Mouse (Mus musculus): ENCODE data around the gene Csf2.
A peak's percentile ranks its signal among the peaks of the same experiment; 100 is the strongest.

Csf2 gene

DNA sequence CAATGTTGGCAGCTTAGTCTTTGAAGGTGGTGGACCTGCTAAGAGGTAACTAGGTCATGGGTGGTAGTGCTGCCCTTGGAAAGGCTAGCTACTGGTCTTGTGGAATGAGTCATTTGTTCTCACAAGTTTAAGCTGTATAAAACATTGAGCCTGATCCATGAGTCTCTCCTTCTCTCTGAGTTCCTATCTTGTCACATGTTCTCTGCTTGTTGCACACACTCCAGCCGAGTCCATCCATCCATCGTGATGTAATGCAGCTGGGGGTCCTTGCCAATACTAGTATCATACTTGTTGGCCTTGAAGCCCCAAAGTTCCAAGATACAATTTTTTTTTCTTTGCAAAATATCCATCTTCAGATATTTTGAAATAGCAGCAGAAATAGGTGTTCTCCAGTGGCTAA lies 22.0 kb downstream of the Csf2 start:
- DNase-seq, result no peak

DNA sequence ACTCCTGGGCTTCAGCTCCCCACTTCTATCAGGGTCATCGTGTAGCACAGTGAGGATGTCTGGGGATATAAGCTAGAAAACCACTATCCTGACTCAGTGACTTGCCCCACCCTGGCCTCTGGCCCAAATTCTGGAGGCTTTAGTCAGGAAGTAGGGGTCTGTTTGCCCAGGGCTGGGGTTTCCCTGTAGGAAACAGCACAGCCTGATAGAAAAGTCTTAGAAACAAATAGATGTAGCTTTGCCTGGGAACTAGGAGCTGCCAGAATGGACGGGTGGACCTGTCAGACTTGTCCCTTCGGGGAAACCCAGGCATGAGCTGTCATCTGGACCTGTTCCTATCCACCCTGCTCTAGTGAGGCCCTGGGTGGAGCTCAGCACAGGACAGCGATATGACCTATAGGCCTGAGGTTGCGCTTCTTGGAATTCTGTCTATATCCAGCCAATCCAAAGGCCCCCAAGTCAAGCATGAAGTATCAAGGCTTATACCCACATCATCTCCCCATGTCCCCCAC lies 24.9 kb downstream of the Csf2 start:
- no peak for DNase-seq

DNA sequence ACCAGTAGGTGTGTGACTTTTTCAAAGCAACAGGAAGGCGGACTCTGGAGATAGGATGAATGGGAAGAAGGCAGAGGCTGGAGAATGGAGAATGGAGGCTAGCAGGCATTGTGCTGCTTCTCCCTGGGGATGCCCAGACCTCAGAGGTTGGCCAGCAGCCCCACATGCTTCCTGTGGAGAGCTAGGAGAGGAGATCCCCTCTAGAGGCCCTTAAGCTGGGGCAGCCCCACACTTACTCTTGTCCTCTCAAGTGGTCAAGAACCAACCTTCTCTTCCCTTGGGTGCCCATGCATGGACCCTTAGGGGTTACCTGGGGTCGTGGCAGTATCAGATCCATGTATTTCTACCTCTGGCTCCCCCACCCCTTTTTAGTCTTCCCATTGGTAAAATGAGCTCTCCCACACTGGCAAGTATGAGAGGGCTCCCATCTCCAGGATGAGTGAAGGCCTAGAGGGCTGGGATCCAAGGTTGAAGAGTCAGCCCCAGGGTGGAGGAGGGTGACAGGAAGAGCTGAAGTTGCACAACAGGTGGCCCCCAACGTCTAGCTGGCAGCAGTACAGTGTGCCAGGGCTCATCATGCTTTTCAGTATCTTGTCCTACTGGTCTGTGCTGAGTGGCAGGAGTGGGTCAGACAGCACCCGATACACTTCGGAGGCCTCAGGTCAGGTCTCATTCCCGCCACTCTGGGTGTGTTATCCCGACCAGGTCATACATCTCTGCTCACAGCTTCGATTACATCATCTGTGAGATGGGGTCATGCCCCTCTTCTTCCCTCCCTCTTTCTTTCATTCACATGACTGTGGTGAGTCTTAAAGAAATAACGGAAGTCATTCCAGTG lies 25.6 kb downstream of the Csf2 start:
- no peak for DNase-seq

DNA sequence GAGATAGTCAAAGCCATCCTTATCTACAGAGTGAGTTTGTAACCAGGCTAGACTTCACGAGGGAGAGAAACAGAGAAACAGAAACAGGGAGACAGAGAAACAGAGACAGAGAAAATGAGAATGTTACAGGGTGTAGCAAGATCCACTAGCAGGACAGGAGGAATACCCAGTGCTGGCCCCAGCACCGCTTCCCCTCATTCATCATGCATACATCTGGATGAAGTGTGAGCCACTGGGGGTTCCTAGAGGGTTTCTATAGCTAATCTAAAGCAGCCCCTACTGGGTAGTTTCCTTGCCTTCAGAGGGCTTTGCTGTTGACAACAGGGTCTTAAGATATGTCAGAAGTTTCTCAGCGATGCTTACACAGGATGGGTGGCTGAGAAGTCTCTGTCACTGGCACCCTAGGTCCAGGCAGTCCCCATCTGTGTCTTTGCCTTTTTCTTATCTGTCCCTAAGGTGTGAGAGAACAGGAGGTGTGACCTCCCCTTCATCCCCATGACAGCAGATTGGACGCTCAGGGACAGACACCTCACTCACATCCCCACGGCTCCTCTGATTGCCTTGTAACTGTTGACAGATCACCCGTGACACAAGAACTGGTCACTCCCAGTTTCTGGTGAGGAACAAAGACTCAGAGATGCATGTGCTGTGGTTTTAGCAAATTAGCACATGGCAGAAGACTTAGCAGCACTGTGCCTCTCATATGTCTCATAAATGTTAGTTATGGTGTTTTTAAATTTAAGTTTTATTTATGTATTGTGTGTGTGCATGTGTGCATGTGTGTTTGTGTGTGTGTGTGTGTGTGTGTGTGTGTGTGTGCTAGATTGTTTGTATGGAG lies 29.3 kb downstream of the Csf2 start:
- no peak for DNase-seq

DNA sequence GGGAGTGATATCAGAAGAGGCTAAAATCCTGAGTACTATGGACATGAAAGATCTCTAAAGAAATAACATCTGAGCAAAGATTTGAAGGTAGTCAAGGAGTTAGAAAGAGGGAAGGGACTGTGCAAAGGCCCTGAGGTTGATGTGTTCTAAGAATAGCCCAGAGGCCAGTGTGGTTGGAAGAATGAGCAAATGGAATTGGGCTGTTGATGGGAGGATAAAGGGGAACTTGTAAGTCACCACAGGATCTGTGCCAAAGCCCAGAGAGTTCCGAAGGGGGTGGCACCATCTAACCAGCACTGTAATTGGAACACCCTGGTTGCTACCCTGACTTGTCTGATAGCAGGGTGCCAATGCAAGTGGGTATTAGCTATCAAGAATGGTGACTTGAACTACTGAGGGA lies 30.3 kb downstream of the Csf2 start:
- DNase-seq, result no peak

DNA sequence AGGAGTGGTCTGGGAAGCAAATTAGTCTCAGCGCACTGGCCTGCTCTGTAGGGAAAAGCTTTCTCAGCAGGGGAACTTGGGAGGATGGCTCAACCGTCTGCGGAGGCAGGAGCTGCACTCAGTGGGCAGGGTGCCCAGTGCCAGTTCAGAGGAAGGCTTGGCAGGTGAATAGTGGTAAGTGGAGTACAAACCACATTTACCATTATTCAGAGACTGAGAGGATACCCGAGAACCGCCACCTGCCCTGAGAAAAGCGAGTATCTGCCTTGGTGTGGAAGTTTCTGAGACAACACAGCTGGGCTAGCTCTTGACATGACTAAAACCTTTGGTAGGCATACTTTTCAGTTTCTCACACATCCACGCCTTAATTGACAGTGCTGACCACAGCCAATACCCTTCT lies 32.1 kb downstream of the Csf2 start:
- no peak for DNase-seq

DNA sequence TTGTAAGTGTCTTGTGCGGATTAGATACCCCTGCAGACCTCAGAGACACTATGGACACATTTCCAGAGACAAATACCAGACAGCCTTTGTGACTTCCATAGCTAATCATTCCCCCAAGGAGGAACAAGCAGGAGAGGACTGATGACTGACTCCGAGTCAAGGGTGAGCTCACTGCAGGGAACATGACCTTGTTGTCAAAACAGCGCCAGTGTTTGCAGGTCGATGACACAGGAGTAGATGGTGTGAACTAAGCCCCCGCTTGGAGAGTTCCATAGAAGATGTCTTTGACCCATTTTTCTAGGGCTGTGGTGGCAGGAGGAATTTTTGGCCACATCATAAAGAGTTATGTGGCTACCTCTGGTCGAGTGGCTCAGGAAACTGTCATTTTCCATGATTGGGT lies 33.4 kb downstream of the Csf2 start:
- no peak for DNase-seq

DNA sequence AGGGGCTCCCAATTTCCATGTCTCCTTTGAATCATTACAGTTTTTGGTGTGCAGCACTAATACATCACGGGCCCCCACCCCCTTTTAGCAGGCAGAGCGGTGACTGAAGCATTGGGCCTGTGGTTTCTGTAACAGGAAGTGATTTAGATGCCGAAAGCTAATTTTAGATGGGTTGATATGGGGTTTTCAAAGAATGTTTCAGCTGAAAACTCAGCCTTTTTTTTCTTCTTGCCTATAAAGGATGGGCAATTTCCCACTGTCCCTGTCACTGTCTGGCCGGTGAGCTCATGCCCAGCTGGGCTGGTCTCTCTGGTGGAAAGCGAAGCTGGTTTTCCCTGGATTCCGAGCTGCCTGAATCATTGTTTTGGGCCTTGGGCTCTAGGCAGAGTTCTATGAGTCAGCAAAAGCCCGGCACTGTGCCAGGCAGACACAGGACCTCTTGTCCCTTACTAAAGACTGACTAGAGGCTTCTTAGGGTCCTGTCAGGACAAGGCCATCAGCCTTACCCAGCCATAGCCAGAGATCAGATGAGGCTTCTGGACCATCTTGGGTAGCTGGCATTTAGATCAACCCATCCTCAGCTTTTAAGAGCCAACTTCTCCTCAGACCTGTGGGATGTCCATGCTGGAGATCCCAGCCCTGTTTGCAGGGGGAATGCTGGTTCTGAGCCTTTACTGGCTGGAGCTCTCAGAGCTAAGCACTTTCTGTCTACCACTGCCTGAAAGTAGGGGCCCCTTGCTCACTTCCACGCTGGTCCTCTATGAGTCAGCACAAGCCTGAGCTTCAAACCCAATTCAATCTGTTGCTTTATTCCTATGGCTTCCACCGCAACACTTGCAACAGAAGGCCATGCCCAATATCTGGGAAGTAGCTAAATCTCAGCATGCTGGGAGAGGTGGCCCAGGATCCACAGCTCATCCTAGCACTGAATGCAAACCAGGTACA lies 34.7 kb downstream of the Csf2 start:
- DNase-seq, result peak; percentile 42

DNA sequence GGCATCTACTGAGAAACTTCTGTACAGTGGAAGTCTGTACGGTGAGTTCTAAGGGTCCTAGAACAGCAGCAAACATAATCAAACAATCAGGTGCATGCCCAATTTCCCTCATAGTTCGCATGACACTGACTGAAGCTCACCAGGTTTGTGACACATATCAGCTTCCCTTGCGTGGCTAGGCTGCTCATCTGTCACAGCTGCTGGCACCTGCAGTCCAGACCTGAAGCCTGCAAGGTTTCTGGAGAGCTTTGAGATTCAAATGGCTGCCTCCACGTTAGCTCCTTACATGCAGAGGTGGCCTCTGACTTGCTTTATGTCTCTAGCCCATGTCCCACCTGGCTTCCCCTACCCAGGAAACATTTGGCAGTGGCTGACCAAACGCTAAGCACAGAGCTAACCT lies 35.8 kb downstream of the Csf2 start:
- DNase-seq, result no peak

DNA sequence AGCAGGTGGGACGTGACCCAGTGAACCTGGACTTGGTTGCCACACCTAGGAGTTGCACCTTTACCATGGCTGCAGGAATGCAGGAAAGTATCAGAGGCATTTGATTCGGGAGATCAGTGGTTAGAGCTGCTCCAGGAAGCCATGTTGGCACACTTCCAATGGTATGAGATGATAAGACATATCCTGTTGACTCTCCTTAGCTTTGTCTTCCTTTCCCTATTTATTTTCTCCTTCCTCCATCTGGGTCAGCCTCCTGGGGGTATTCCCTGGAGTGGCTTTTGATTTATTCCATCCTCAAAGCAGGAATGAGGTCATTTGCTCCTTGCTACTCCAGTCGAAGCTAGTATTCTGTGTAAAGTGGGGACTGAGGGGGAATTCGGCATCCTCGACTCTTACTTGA lies 42.5 kb downstream of the Csf2 start:
- DNase-seq, result no peak

DNA sequence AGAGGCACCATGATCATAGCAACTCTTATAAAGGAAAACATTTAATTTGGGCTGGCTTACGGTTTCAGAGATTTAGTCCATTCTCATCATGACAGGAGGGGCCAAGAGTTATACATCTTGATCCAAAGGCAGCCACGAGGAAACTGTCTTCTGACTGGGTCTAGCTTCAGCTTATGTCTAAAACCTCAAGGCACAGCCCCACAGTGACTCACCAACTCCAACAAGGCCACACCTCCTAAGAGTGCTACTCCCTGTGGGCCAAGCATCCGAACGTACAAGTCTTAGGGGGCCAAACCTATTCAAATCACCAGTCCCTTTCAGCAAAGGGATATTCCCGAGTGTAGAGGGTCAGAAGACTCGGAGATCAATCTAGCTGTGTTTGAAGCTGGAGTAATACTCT lies 44.1 kb downstream of the Csf2 start:
- DNase-seq, result no peak

DNA sequence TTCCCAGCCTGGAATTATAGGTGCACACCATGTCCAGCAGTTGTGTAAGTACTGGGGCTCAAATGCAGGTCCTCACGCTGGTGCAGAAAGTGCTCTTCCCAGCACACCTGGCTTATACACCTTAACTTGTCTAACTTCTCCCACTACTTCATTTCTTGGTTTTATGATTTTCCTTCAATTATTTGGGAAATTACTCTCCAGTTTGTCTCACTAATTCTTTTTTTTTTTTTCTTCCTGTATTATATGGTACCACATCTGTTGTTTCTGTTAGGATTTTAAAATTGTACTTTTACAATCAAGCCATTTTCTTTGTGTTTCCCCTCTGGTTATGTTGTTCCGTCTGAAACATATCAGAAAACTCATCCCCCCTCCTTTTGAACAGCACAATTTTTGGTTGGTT lies 44.7 kb downstream of the Csf2 start:
- DNase-seq, result no peak

DNA sequence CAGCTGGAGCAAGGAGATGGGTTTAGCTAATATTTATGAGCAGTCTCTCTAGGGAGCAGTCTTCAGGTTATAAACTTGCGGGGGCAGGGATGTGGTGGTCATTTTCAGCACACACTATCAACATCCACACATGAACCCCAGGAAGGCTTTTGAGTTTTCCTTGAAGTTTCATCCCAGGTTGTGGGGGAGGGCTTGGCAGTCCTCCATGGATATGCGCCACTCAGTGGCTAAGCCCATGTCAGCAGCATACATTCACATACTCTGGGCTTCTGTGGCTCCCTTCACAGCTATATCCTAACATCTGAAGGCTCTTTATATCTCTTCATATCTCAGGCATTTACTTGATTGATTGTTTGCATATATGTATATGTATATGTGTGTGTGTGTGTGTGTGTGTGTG lies 46.3 kb downstream of the Csf2 start:
- peak; percentile 17 for DNase-seq

DNA sequence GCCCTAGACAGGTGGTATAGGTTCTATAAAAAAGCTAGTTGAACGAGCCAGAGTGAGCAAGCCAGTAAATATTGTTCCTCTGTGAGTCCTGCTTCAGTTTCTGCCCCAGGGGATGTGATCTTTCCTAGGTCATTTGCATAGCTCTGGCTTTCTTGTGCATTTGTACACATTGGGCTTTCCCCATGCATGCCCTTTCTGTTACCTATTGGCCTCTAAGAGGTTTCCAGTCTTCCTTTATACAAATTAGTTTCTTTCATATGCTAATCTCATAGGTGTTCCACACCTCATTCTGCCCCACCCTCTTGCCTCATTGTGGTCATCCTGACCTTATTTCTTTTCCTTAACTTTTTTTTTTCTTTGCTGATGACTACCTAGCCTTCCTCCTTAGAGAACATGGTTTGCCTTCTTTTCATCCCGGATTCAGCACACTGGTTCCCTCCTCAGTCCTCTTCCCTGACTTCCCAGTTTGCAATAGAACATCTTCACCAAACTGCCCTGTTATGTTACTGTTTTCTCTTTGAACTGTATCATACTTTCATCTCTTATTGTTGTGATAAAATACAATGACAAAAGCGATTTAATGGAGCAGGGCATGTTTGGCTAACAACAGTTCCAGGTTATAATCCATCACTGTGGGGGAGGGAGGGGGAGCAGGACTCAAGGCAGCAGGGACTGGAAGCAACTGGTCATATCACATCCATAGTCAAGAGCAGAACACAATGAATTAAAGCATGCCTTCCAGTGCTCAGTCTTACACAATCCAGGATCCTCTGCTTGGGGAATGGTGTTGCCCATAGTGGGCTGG lies 47.4 kb downstream of the Csf2 start:
- no peak for DNase-seq

DNA sequence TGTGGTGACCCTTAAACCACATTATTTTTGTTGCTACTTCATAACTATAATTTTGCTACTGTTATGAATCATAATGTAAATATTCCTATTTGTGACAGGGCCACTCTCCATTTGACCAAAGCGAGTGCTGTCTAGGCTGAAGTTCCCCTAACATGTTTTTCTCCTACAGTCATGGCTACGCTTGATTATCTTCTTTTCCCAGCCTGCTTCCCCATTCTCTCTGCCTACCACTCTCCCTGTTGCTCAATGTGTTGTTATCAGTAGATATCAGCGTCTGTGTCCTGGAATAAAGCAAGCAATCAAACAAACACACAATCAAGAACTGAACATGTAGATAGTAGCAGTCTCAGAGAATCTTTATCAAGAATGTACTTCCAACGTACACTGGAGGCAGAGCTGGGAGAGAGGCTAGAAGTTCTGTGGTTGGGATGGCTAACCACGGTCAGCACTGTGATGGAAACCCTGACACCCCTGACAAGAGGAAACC lies 48.1 kb downstream of the Csf2 start:
- DNase-seq, result no peak
